Mouse (Mus musculus): ENCODE measurements around the gene Srl. TPM values are rescaled to one million over a fixed set of nuclear protein-coding genes. Genes with fewer than 3 reads are reported as not detected.
A peak's percentile ranks its signal among the peaks of the same experiment; 100 is the strongest.

The Srl gene
- polyA plus RNA-seq, 1 experiment: 0.53 TPM

- Histone ChIP-seq H3K27me3 (ENCODE audit: control insufficient read depth, insufficient read depth, low read length) (no peaks in the 10 kb centered on the region), H3K4me1 (ENCODE audit: control insufficient read depth, insufficient read depth, insufficient read length) (no peaks in the 10 kb centered on the region), H3K36me3 (ENCODE audit: control insufficient read depth, insufficient read depth, low read length) (no peaks in the 10 kb centered on the region), H3K27ac (ENCODE audit: insufficient read depth, low read length) (no peak overlapping the region), H3K4me3 (ENCODE audit: extremely low read depth, insufficient read depth, insufficient read length) (no peak overlapping the region)
- WGBS: 82% methylated on average over 3 of the region's 3 CpGs
- TF ChIP-seq POLR2A (IDR thresholded peaks at IDR 0.05; ENCODE audit: low read depth, low read length): no peak
- no peak for TF ChIP-seq CTCF (IDR thresholded peaks at IDR 0.05; ENCODE audit: extremely low read depth, insufficient read depth, insufficient read length, insufficient replicate concordance)
- no peak for DNase-seq (ENCODE audit: low read depth in 1 of 2, low spot score in 2 of 2)
Observed at GRCm38 (mm10) chr16:4506181-4506580, 35.4 kb downstream of the Srl start.

GRCm38 (mm10) chr16:4503495-4503894 is 38.1 kb downstream of the Srl start:
- no peaks in the 10 kb centered on the region for H3K27me3 ChIP-seq (ENCODE audit: control insufficient read depth, insufficient read depth, low read length)
- peaks cover 8% of the 10 kb centered on the region; the same call in 1 of the 2 replicates for H3K4me1 ChIP-seq (ENCODE audit: control insufficient read depth, insufficient read depth, insufficient read length)
- H3K36me3 ChIP-seq (ENCODE audit: control insufficient read depth, insufficient read depth, low read length): no peaks in the 10 kb centered on the region
- 60% methylated on average over 1 of the region's 1 CpGs for WGBS
- no peak overlapping the region for H3K4me3 ChIP-seq (ENCODE audit: extremely low read depth, insufficient read depth, insufficient read length)
- TF ChIP-seq CTCF (IDR thresholded peaks at IDR 0.05; ENCODE audit: extremely low read depth, insufficient read depth, insufficient read length, insufficient replicate concordance) (no peak), POLR2A (IDR thresholded peaks at IDR 0.05; ENCODE audit: low read depth, low read length) (no peak)
- no peak for DNase-seq (ENCODE audit: low read depth in 1 of 2, low spot score in 2 of 2)
- no peak overlapping the region for H3K27ac ChIP-seq (ENCODE audit: insufficient read depth, low read length)

GRCm38 (mm10) chr16:4502568-4502967 is 39.0 kb downstream of the Srl start:
- H3K4me1 ChIP-seq (ENCODE audit: control insufficient read depth, insufficient read depth, insufficient read length): peaks cover 8% of the 10 kb centered on the region; the same call in 1 of the 2 replicates
- no peak overlapping the region for H3K27ac ChIP-seq (ENCODE audit: insufficient read depth, low read length)
- DNase-seq (ENCODE audit: low read depth in 1 of 2, low spot score in 2 of 2): no peak
- no peaks in the 10 kb centered on the region for H3K36me3 ChIP-seq (ENCODE audit: control insufficient read depth, insufficient read depth, low read length)
- H3K4me3 ChIP-seq (ENCODE audit: extremely low read depth, insufficient read depth, insufficient read length): no peak overlapping the region
- TF ChIP-seq POLR2A (IDR thresholded peaks at IDR 0.05; ENCODE audit: low read depth, low read length): no peak
- no peaks in the 10 kb centered on the region for H3K27me3 ChIP-seq (ENCODE audit: control insufficient read depth, insufficient read depth, low read length)

- Histone ChIP-seq H3K4me3 (ENCODE audit: extremely low read depth, insufficient read depth, insufficient read length) (no peak overlapping the region), H3K4me1 (ENCODE audit: control insufficient read depth, insufficient read depth, insufficient read length) (peaks cover 8% of the 10 kb centered on the region; the same call in 1 of the 2 replicates), H3K36me3 (ENCODE audit: control insufficient read depth, insufficient read depth, low read length) (no peaks in the 10 kb centered on the region), H3K27ac (ENCODE audit: insufficient read depth, low read length) (no peak overlapping the region), H3K27me3 (ENCODE audit: control insufficient read depth, insufficient read depth, low read length) (no peaks in the 10 kb centered on the region)
- no peak for DNase-seq (ENCODE audit: low read depth in 1 of 2, low spot score in 2 of 2)
- TF ChIP-seq POLR2A (IDR thresholded peaks at IDR 0.05; ENCODE audit: low read depth, low read length) (no peak), CTCF (IDR thresholded peaks at IDR 0.05; ENCODE audit: extremely low read depth, insufficient read depth, insufficient read length, insufficient replicate concordance) (no peak)
- 95% methylated on average over 3 of the region's 3 CpGs for WGBS
Observed at GRCm38 (mm10) chr16:4501703-4502102, 39.9 kb downstream of the Srl start.

GRCm38 (mm10) chr16:4500598-4501385 is 40.8 kb downstream of the Srl start:
- no peak for TF ChIP-seq CTCF (IDR thresholded peaks at IDR 0.05; ENCODE audit: extremely low read depth, insufficient read depth, insufficient read length, insufficient replicate concordance)
- TF ChIP-seq POLR2A (IDR thresholded peaks at IDR 0.05; ENCODE audit: low read depth, low read length): no peak
- no peaks in the 10 kb centered on the region for H3K36me3 ChIP-seq (ENCODE audit: control insufficient read depth, insufficient read depth, low read length)
- no peak overlapping the region for H3K27ac ChIP-seq (ENCODE audit: insufficient read depth, low read length)
- H3K4me1 ChIP-seq (ENCODE audit: control insufficient read depth, insufficient read depth, insufficient read length): peaks cover 8% of the 10 kb centered on the region; the same call in 1 of the 2 replicates
- 46% methylated on average over 8 of the region's 8 CpGs for WGBS
- H3K27me3 ChIP-seq (ENCODE audit: control insufficient read depth, insufficient read depth, low read length): no peaks in the 10 kb centered on the region
- DNase-seq (ENCODE audit: low read depth in 1 of 2, low spot score in 2 of 2): peak; percentile 22 to 60
- no peak overlapping the region for H3K4me3 ChIP-seq (ENCODE audit: extremely low read depth, insufficient read depth, insufficient read length)

GRCm38 (mm10) chr16:4497762-4498607 is 43.6 kb downstream of the Srl start:
- WGBS: 87% methylated on average over 8 of the region's 8 CpGs
- Histone ChIP-seq H3K4me1 (ENCODE audit: control insufficient read depth, insufficient read depth, insufficient read length) (peaks cover 8% of the 10 kb centered on the region; the same call in 1 of the 2 replicates), H3K27ac (ENCODE audit: insufficient read depth, low read length) (no peak overlapping the region)

More at GRCm38 (mm10) chr16:4497762-4498607, 43.6 kb downstream of the Srl start:
- H3K36me3 ChIP-seq (ENCODE audit: control insufficient read depth, insufficient read depth, low read length): no peaks in the 10 kb centered on the region
- H3K27me3 ChIP-seq (ENCODE audit: control insufficient read depth, insufficient read depth, low read length): no peaks in the 10 kb centered on the region
- no peak for DNase-seq (ENCODE audit: low read depth in 1 of 2, low spot score in 2 of 2)
- no peak for TF ChIP-seq POLR2A (IDR thresholded peaks at IDR 0.05; ENCODE audit: low read depth, low read length)
- TF ChIP-seq CTCF (IDR thresholded peaks at IDR 0.05; ENCODE audit: extremely low read depth, insufficient read depth, insufficient read length, insufficient replicate concordance): no peak
- no peak overlapping the region for H3K4me3 ChIP-seq (ENCODE audit: extremely low read depth, insufficient read depth, insufficient read length)
